Mouse (Mus musculus) midbrain, embryonic 13.5 days (tissue): Measurements from ENCODE around the gene Gm1123. TPM values are rescaled to one million over a fixed set of nuclear protein-coding genes. Genes with fewer than 3 reads are reported as not detected.
A peak's percentile ranks its signal among the peaks of the same experiment; 100 is the strongest.

Source experiments
- ATAC-seq: fragments of 200-750 bp; cut with Nextera tagmentation; 2 replicates; pipeline ENCODE4 v1.8.0; 2017; ENCODE audit warnings: mild to moderate bottlenecking, moderate TSS enrichment, moderate library complexity
- H3K27ac ChIP-seq: fragments of 300-500 bp; sonication (generic); 2 replicates; pipeline ENCODE4 v1.5.1; 2015; ENCODE audit warnings: inconsistent platforms, mild to moderate bottlenecking, moderate library complexity
- H3K27me3 ChIP-seq: fragments of 300-500 bp; sonication (generic); 2 replicates; pipeline ENCODE4 v1.6.1; 2015; ENCODE audit warnings: mild to moderate bottlenecking, inconsistent platforms
- H3K36me3 ChIP-seq: fragments of 300-500 bp; sonication (generic); 2 replicates; pipeline ENCODE4 v1.6.1; 2015; ENCODE audit warnings: mild to moderate bottlenecking, inconsistent platforms
- H3K4me1 ChIP-seq: fragments of 300-500 bp; sonication (generic); replicated peaks from 2 replicates; pipeline ENCODE4 v1.6.1; 2015; ENCODE audit warnings: inconsistent platforms
- H3K4me2 ChIP-seq: fragments of 300-500 bp; sonication (generic); replicated peaks from 2 replicates; pipeline ENCODE4 v1.6.1; 2015; ENCODE audit warnings: moderate library complexity, mild to moderate bottlenecking, inconsistent platforms
- H3K4me3 ChIP-seq: fragments of 300-500 bp; sonication (generic); replicated peaks from 2 replicates; pipeline ENCODE4 v1.5.1; 2015; ENCODE audit warnings: mild to moderate bottlenecking, inconsistent platforms
- H3K9ac ChIP-seq: fragments of 300-500 bp; sonication (generic); replicated peaks from 2 replicates; pipeline ENCODE4 v1.6.1; 2015; ENCODE audit warnings: mild to moderate bottlenecking, inconsistent platforms
- H3K9me3 ChIP-seq: fragments of 300-500 bp; sonication (generic); 2 replicates; pipeline ENCODE4 v1.6.1; 2016; ENCODE audit warnings: mild to moderate bottlenecking, inconsistent platforms
- WGBS: fragments of 180-500 bp; shearing (Covaris S2); methylation state at CpG from one replicate; pipeline ENCODE4 v1.1.7; 2015; 5-methylcytosine and 5-hydroxymethylcytosine counted together
- polyA plus RNA-seq: library from polyadenylated mRNA; unstranded; fragments of >200 nt; fragmentation: Nextera tagmentation; extraction: Ambion mirVana; gene quantifications from 2 replicates; pipeline ENCODE4 v1.2.1, GENCODE M21; 2015

Gm1123 gene
- 0.09 and 0.26 TPM in 2 replicates for polyA plus RNA-seq

- Histone ChIP-seq H3K36me3 (peaks cover 21% of the 10 kb centered on the region), H3K9ac (no peak within 1 kb of the TSS), H3K4me3 (no peak within 1 kb of the TSS), H3K4me1 (no peaks in the 10 kb centered on the region), H3K4me2 (no peak within 1 kb of the TSS), H3K27ac (no peak within 1 kb of the TSS), H3K9me3 (no peaks in the 10 kb centered on the region), H3K27me3 (no peaks in the 10 kb centered on the region)
- 90% methylated on average over 12 of the region's 12 CpGs for WGBS
- ATAC-seq = no peak
These were observed at the start of gene Gm1123 for GRCm38 (mm10) chr9:99035575-99035974. Gene Gm1123, minus strand, starts transcription at chr9:99035715.

GRCm38 (mm10) chr9:99081718-99082117, 46.2 kb upstream of the Gm1123 start:
- no peak for ATAC-seq
- Histone ChIP-seq H3K4me2 (no peak overlapping the region), H3K36me3 (peaks cover 6% of the 10 kb centered on the region; the same call in 1 of the 2 replicates), H3K27me3 (no peaks in the 10 kb centered on the region), H3K9me3 (no peaks in the 10 kb centered on the region), H3K9ac (no peak overlapping the region), H3K27ac (no peak overlapping the region), H3K4me1 (no peaks in the 10 kb centered on the region), H3K4me3 (no peak overlapping the region)
- 93% methylated on average over 5 of the region's 5 CpGs for WGBS

GRCm38 (mm10) chr9:99081308-99081707, 45.8 kb upstream of the Gm1123 start:
- Histone ChIP-seq H3K9me3 (no peaks in the 10 kb centered on the region), H3K4me2 (no peak overlapping the region), H3K9ac (no peak overlapping the region), H3K27ac (no peak overlapping the region), H3K36me3 (peaks cover 6% of the 10 kb centered on the region; the same call in 1 of the 2 replicates), H3K4me3 (no peak overlapping the region), H3K4me1 (no peaks in the 10 kb centered on the region), H3K27me3 (no peaks in the 10 kb centered on the region)
- ATAC-seq = no peak
- WGBS = 92% methylated on average over 3 of the region's 3 CpGs

- Histone ChIP-seq H3K9ac (no peak overlapping the region), H3K27ac (no peak overlapping the region), H3K9me3 (no peaks in the 10 kb centered on the region), H3K4me2 (no peak overlapping the region), H3K27me3 (no peaks in the 10 kb centered on the region), H3K36me3 (peaks cover 6% of the 10 kb centered on the region; the same call in 1 of the 2 replicates), H3K4me1 (no peaks in the 10 kb centered on the region), H3K4me3 (no peak overlapping the region)
- no peak for ATAC-seq
- WGBS = 100% methylated on average over 2 of the region's 2 CpGs
These were observed 45.1 kb upstream of the Gm1123 start for GRCm38 (mm10) chr9:99080657-99081056.

GRCm38 (mm10) chr9:99074462-99074861, 38.9 kb upstream of the Gm1123 start:
- 84% methylated on average over 2 of the region's 2 CpGs for WGBS
- Histone ChIP-seq H3K27ac (no peak overlapping the region), H3K9me3 (no peaks in the 10 kb centered on the region), H3K4me1 (no peaks in the 10 kb centered on the region), H3K27me3 (no peaks in the 10 kb centered on the region), H3K36me3 (peaks cover 9% of the 10 kb centered on the region), H3K9ac (no peak overlapping the region), H3K4me3 (no peak overlapping the region), H3K4me2 (no peak overlapping the region)
- ATAC-seq = no peak

GRCm38 (mm10) chr9:99072538-99072937, 37.0 kb upstream of the Gm1123 start:
- H3K36me3 ChIP-seq = peaks cover 20% of the 10 kb centered on the region
- no peaks in the 10 kb centered on the region for H3K9me3 ChIP-seq
- H3K4me2 ChIP-seq = no peak overlapping the region
- no peak overlapping the region for H3K4me3 ChIP-seq
- no peak for ATAC-seq
- H3K27me3 ChIP-seq = no peaks in the 10 kb centered on the region
- no peaks in the 10 kb centered on the region for H3K4me1 ChIP-seq
- WGBS = 78% methylated on average over 4 of the region's 4 CpGs
- no peak overlapping the region for H3K9ac ChIP-seq
- no peak overlapping the region for H3K27ac ChIP-seq

GRCm38 (mm10) chr9:99065311-99065710, 29.8 kb upstream of the Gm1123 start:
- Histone ChIP-seq H3K9ac (no peak overlapping the region), H3K4me2 (no peak overlapping the region), H3K9me3 (no peaks in the 10 kb centered on the region), H3K27ac (no peak overlapping the region), H3K36me3 (peaks cover 35% of the 10 kb centered on the region), H3K27me3 (no peaks in the 10 kb centered on the region), H3K4me1 (no peaks in the 10 kb centered on the region), H3K4me3 (no peak overlapping the region)
- WGBS = 87% methylated on average over 5 of the region's 5 CpGs
- no peak for ATAC-seq

GRCm38 (mm10) chr9:99064216-99064615, 28.7 kb upstream of the Gm1123 start:
- ATAC-seq = no peak

GRCm38 (mm10) chr9:99062544-99062943, 27.0 kb upstream of the Gm1123 start:
- Histone ChIP-seq H3K9me3 (no peaks in the 10 kb centered on the region), H3K27me3 (no peaks in the 10 kb centered on the region), H3K9ac (no peak overlapping the region), H3K4me2 (no peak overlapping the region), H3K36me3 (peaks cover 33% of the 10 kb centered on the region), H3K4me1 (no peaks in the 10 kb centered on the region), H3K27ac (no peak overlapping the region), H3K4me3 (no peak overlapping the region)
- 48% methylated on average over 7 of the region's 7 CpGs for WGBS
- ATAC-seq = peak; percentile 66

More at GRCm38 (mm10) chr9:99064216-99064615, 28.7 kb upstream of the Gm1123 start:
- Histone ChIP-seq H3K36me3 (peaks cover 31% of the 10 kb centered on the region), H3K27ac (no peak overlapping the region), H3K9me3 (no peaks in the 10 kb centered on the region), H3K4me3 (no peak overlapping the region), H3K4me2 (no peak overlapping the region), H3K9ac (no peak overlapping the region), H3K27me3 (no peaks in the 10 kb centered on the region), H3K4me1 (no peaks in the 10 kb centered on the region)
- 55% methylated on average over 2 of the region's 2 CpGs for WGBS

- H3K27me3 ChIP-seq = no peaks in the 10 kb centered on the region
- no peak overlapping the region for H3K27ac ChIP-seq
- WGBS = 92% methylated on average over 3 of the region's 3 CpGs
- no peak overlapping the region for H3K4me2 ChIP-seq
- H3K36me3 ChIP-seq = peaks cover 26% of the 10 kb centered on the region
- H3K4me1 ChIP-seq = no peaks in the 10 kb centered on the region
- no peak for ATAC-seq
- no peak overlapping the region for H3K9ac ChIP-seq
- no peaks in the 10 kb centered on the region for H3K9me3 ChIP-seq
- no peak overlapping the region for H3K4me3 ChIP-seq
These were observed 22.2 kb upstream of the Gm1123 start for GRCm38 (mm10) chr9:99057751-99058150.

GRCm38 (mm10) chr9:99049760-99050159, 14.2 kb upstream of the Gm1123 start:
- 83% methylated on average over 6 of the region's 6 CpGs for WGBS
- Histone ChIP-seq H3K4me3 (no peak overlapping the region), H3K27me3 (no peaks in the 10 kb centered on the region), H3K9me3 (no peaks in the 10 kb centered on the region), H3K4me2 (no peak overlapping the region), H3K36me3 (peaks cover 25% of the 10 kb centered on the region), H3K9ac (no peak overlapping the region), H3K27ac (no peak overlapping the region), H3K4me1 (0 out of 2 replicates have a peak, but pooled peaks cover 9% of the 10 kb centered on the region)
- ATAC-seq = no peak

- no peak overlapping the region for H3K4me2 ChIP-seq
- 0 out of 2 replicates have a peak, but pooled peaks cover 9% of the 10 kb centered on the region for H3K4me1 ChIP-seq
- H3K9me3 ChIP-seq = no peaks in the 10 kb centered on the region
- H3K4me3 ChIP-seq = no peak overlapping the region
- WGBS = 81% methylated on average over 1 of the region's 1 CpGs
- H3K27me3 ChIP-seq = no peaks in the 10 kb centered on the region
- peaks cover 26% of the 10 kb centered on the region for H3K36me3 ChIP-seq
- ATAC-seq = no peak
- no peak overlapping the region for H3K9ac ChIP-seq
- H3K27ac ChIP-seq = no peak overlapping the region
These were observed 13.3 kb upstream of the Gm1123 start for GRCm38 (mm10) chr9:99048724-99049250.

GRCm38 (mm10) chr9:99044761-99045160, 9.2 kb upstream of the Gm1123 start:
- 86% methylated on average over 8 of the region's 8 CpGs for WGBS
- Histone ChIP-seq H3K9ac (no peak overlapping the region), H3K4me3 (no peak overlapping the region), H3K27me3 (no peaks in the 10 kb centered on the region), H3K9me3 (no peaks in the 10 kb centered on the region), H3K36me3 (peaks cover 33% of the 10 kb centered on the region), H3K4me2 (no peak overlapping the region), H3K27ac (no peak overlapping the region), H3K4me1 (0 out of 2 replicates have a peak, but pooled peaks cover 9% of the 10 kb centered on the region)
- no peak for ATAC-seq
